11 mouse cellular contexts compared by ENCODE assay signal in genomic region chr8:45858391-45858790, GRCm38 (mm10). TPM values are rescaled to one million over a fixed set of nuclear protein-coding genes. Genes with fewer than 3 reads are reported as not detected.
DNase-seq lines count a peak whose midpoint lies in the region; ATAC-seq and TF ChIP-seq lines count a peak whose summit lies in the region.
"Had no signal": no experiment of that assay in that cellular context is flagged by ENCODE, and none has a peak within 500 bp of the region (broad histone marks: within the 10 kb centered on the region; RNA-seq: fewer than 3 reads in every experiment).

No protein-coding gene starts in this region.

- no peaks in the 10 kb centered on the region for H3K9me3 ChIP-seq in midbrain, embryonic 11.5 days (ENCODE audit: control insufficient read depth, low read length)
- no peaks in the 10 kb centered on the region for H3K9me3 ChIP-seq in midbrain, embryonic 16.5 days (replicated peaks; ENCODE audit: control insufficient read depth, low read length, poor library complexity, severe bottlenecking)
- no peaks in the 10 kb centered on the region for H3K9me3 ChIP-seq in embryonic facial prominence, embryonic 11.5 days (replicated peaks; ENCODE audit: control insufficient read depth, low read length)
- H3K9me3 ChIP-seq in stomach, postnatal 0 days (ENCODE audit: control insufficient read depth, low read length), result no peaks in the 10 kb centered on the region
- H3K9me3 ChIP-seq: heart, embryonic 10.5 days had no signal

- H3K4me2 ChIP-seq in midbrain, embryonic 11.5 days, result no peak overlapping the region
- no peak overlapping the region for H3K4me2 ChIP-seq in midbrain, embryonic 16.5 days (ENCODE audit: low read length)
- H3K4me2 ChIP-seq in embryonic facial prominence, embryonic 11.5 days (ENCODE audit: low read depth, low read length), result no peak overlapping the region
- no peak overlapping the region for H3K4me2 ChIP-seq in stomach, postnatal 0 days (replicated peaks; ENCODE audit: low read depth)

- H3K4me1 ChIP-seq in midbrain, embryonic 11.5 days (ENCODE audit: control insufficient read depth, insufficient read depth, low read length), result no peaks in the 10 kb centered on the region
- no peaks in the 10 kb centered on the region for H3K4me1 ChIP-seq in midbrain, embryonic 16.5 days (ENCODE audit: control insufficient read depth, insufficient read depth, low read length)
- H3K4me1 ChIP-seq in embryonic facial prominence, embryonic 11.5 days (ENCODE audit: control insufficient read depth, insufficient read depth, low read length), result no peaks in the 10 kb centered on the region
- 0 out of 2 replicates have a peak, but pooled peaks cover 2% of the 10 kb centered on the region for H3K4me1 ChIP-seq in stomach, postnatal 0 days (replicated peaks; ENCODE audit: control insufficient read depth, insufficient read depth)

- no peak overlapping the region for H3K27ac ChIP-seq in midbrain, embryonic 11.5 days (ENCODE audit: low read depth, low read length)
- H3K27ac ChIP-seq in midbrain, embryonic 16.5 days (ENCODE audit: low read length), result no peak overlapping the region
- no peak overlapping the region for H3K27ac ChIP-seq in embryonic facial prominence, embryonic 11.5 days (replicated peaks; ENCODE audit: low read depth, low read length)
- H3K27ac ChIP-seq in stomach, postnatal 0 days (replicated peaks), result no peak overlapping the region
- H3K27ac ChIP-seq: heart, embryonic 10.5 days had no signal

- H3K9ac ChIP-seq in midbrain, embryonic 11.5 days (ENCODE audit: low read length), result no peak overlapping the region
- no peak overlapping the region for H3K9ac ChIP-seq in midbrain, embryonic 16.5 days (ENCODE audit: low read depth, low read length)
- no peak overlapping the region for H3K9ac ChIP-seq in embryonic facial prominence, embryonic 11.5 days (replicated peaks; ENCODE audit: low read length)
- no peak overlapping the region for H3K9ac ChIP-seq in stomach, postnatal 0 days (ENCODE audit: low read length)

- no peak for TF ChIP-seq CTCF in stomach, postnatal 0 days (IDR thresholded peaks at IDR 0.05; ENCODE audit: low read depth)

- H3K36me3 ChIP-seq in midbrain, embryonic 11.5 days (ENCODE audit: control insufficient read depth, insufficient read depth, low read length), result no peaks in the 10 kb centered on the region
- H3K36me3 ChIP-seq in midbrain, embryonic 16.5 days (ENCODE audit: control insufficient read depth, insufficient read depth, low read length), result no peaks in the 10 kb centered on the region
- H3K36me3 ChIP-seq in embryonic facial prominence, embryonic 11.5 days (replicated peaks; ENCODE audit: control insufficient read depth, insufficient read depth, low read depth, low read length), result no peaks in the 10 kb centered on the region
- H3K36me3 ChIP-seq in stomach, postnatal 0 days (ENCODE audit: control insufficient read depth, insufficient read depth, low read length), result no peaks in the 10 kb centered on the region
- H3K36me3 ChIP-seq: heart, embryonic 10.5 days had no signal

- 42% methylated on average over 9 of the region's 9 CpGs for WGBS in midbrain, embryonic 11.5 days
- 40% methylated on average over 9 of the region's 9 CpGs for WGBS in midbrain, embryonic 16.5 days
- 27% methylated on average over 9 of the region's 9 CpGs for WGBS in embryonic facial prominence, embryonic 11.5 days
- WGBS in stomach, postnatal 0 days, result 16% methylated on average over 9 of the region's 9 CpGs

- no peak overlapping the region for H3K4me3 ChIP-seq in midbrain, embryonic 11.5 days (ENCODE audit: low read depth, low read length)
- no peak overlapping the region for H3K4me3 ChIP-seq in midbrain, embryonic 16.5 days (ENCODE audit: low read depth, low read length)
- no peak overlapping the region for H3K4me3 ChIP-seq in embryonic facial prominence, embryonic 11.5 days (ENCODE audit: low read depth, low read length)
- no peak overlapping the region for H3K4me3 ChIP-seq in stomach, postnatal 0 days (ENCODE audit: low read depth, low read length)
- H3K4me3 ChIP-seq: heart, embryonic 10.5 days had no signal

- ATAC-seq in midbrain, embryonic 11.5 days (ENCODE audit: low FRiP score), result no peak
- no peak for ATAC-seq in midbrain, embryonic 16.5 days
- 0 out of 2 replicates have a peak, but pooled peaks have one; percentile 39 for ATAC-seq in embryonic facial prominence, embryonic 11.5 days (replicated peaks; ENCODE audit: insufficient number of reproducible peaks, low FRiP score, low TSS enrichment, low read depth)
- peak; percentile 65; the same call in 1 of the 2 replicates for ATAC-seq in stomach, postnatal 0 days (ENCODE audit: low FRiP score, low TSS enrichment)
- ATAC-seq in monocyte, adult 5-6 weeks (replicated peaks; ENCODE audit: insufficient number of reproducible peaks, low FRiP score, low TSS enrichment, poor library complexity, severe bottlenecking), result no peak

- DNase-seq in midbrain, embryonic 11.5 days (ENCODE audit: low spot score, missing footprints), result peak; percentile 80
- DNase-seq in embryonic facial prominence, embryonic 11.5 days (ENCODE audit: low spot score), result peak; percentile 72
- peak; percentile 49 for DNase-seq in kidney, postnatal 14 days
- DNase-seq in stomach, postnatal 0 days (ENCODE audit: low spot score), result peak; percentile 52
- no peak for DNase-seq in cerebellum, adult 11-12 months
- no peak for DNase-seq in frontal cortex, postnatal 25 days (ENCODE audit: low spot score in 2 of 2)
- DNase-seq: thymus, adult 18-20 months had no signal

- no peak for TF ChIP-seq EP300 in stomach, postnatal 0 days (optimal IDR thresholded peaks at IDR 0.05)

- no peaks in the 10 kb centered on the region for H3K27me3 ChIP-seq in midbrain, embryonic 11.5 days (ENCODE audit: control insufficient read depth, insufficient read depth, low read length)
- H3K27me3 ChIP-seq in midbrain, embryonic 16.5 days (ENCODE audit: control insufficient read depth, insufficient read depth, low read depth, low read length), result no peaks in the 10 kb centered on the region
- no peaks in the 10 kb centered on the region for H3K27me3 ChIP-seq in embryonic facial prominence, embryonic 11.5 days (ENCODE audit: control insufficient read depth, insufficient read depth, low read length)
- no peaks in the 10 kb centered on the region for H3K27me3 ChIP-seq in stomach, postnatal 0 days (ENCODE audit: control insufficient read depth, insufficient read depth, low read length)

RNA-seq across cellular contexts. Expression of gene Pdlim3, which starts 26.9 kb away (rescaled TPM):
- polyA plus RNA-seq in midbrain, embryonic 11.5 days (2014; fragmentation: Nextera tagmentation; extraction: Ambion mirVana), result 34.4 and 42.2 TPM in 2 replicates
- polyA plus RNA-seq in midbrain, embryonic 16.5 days (2015; fragmentation: Nextera tagmentation; extraction: Ambion mirVana), result 16.9 and 24.1 TPM in 2 replicates
- 13.5 and 13.9 TPM in 2 replicates for polyA plus RNA-seq in embryonic facial prominence, embryonic 11.5 days (2014; fragmentation: Nextera tagmentation; extraction: Ambion mirVana)
- 253 and 256 TPM in 2 replicates for polyA plus RNA-seq in stomach, postnatal 0 days (2015; fragmentation: Nextera tagmentation; extraction: Ambion mirVana)
- not detected in 3 replicates for total RNA-seq in monocyte, adult 5-6 weeks (2017)
- total RNA-seq: megakaryocyte, adult 5-6 weeks had no signal

Comparison
In these comparisons a context has a peak if more than half of its experiments do, and no peak if none do; other contexts are left out.
1. ATAC-seq: peak in embryonic facial prominence, embryonic 11.5 days (single experiment) and stomach, postnatal 0 days (single experiment); none in midbrain, embryonic 11.5 days (single experiment), midbrain, embryonic 16.5 days (single experiment) and monocyte, adult 5-6 weeks (single experiment).
2. DNase-seq: peak in midbrain, embryonic 11.5 days (single experiment), embryonic facial prominence, embryonic 11.5 days (single experiment), kidney, postnatal 14 days (single experiment) and stomach, postnatal 0 days (single experiment); none in cerebellum, adult 11-12 months (single experiment) and frontal cortex, postnatal 25 days (0 of 2).